24 mouse cellular contexts compared by ENCODE assay signal in the genomic region with DNA sequence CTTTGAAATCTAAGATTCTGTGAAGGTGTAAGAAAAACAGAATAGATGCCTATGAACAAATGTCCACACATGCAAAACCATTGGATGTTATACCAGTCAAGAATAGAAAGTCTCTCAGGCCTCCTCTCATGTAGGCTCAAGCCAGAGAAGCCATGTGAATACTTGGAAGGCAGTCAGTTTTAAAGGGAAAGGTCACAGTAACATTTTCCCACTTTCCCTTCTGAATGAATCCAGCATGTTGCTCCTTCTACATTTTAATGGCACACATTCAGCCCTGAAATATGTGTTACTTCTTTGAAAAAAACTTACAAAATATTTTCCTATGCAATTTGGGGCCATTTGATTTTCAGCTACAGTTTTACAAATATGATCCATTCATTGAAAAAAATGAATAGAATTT.
DNase-seq lines count a peak whose midpoint lies in the region; TF ChIP-seq lines count a peak whose summit lies in the region.
"Had no signal": no experiment of that assay in that cellular context is flagged by ENCODE, and none has a peak within 500 bp of the region (broad histone marks: within the 10 kb centered on the region; RNA-seq: fewer than 3 reads in every experiment).

No protein-coding gene starts in this region.

- DNase-seq in heart, postnatal 10 days, result peak; percentile 8 to 14
- DNase-seq in heart, adult 2 months, result no peak
- peak; percentile 6 for DNase-seq in 3T3-L1 (ENCODE audit: low read depth, low spot score)
- peak; percentile 69 for DNase-seq in NIH3T3 (ENCODE audit: low read depth)
- peak; percentile 73 for DNase-seq in fibroblast of lung, adult 2 months (ENCODE audit: low read depth)
- DNase-seq in frontal cortex, postnatal 36 days (ENCODE audit: low spot score in 2 of 2), result no peak
- DNase-seq: adrenal gland, adult 2 months; adrenal gland, postnatal 14 days; cerebellum, adult 11 months; cerebellum, adult 2 months; cerebellum, adult 9-11 months; cerebellum, postnatal 25 days; gastrocnemius, postnatal 25 days; heart, postnatal 36 days; kidney, adult 18-20 months had no signal

- no peak overlapping the region for H3K9ac ChIP-seq in heart, adult 2 months (ENCODE audit: low read depth, low read length)
- H3K9ac ChIP-seq: embryonic facial prominence, embryonic 12.5 days; embryonic facial prominence, embryonic 15.5 days; forebrain, embryonic 13.5 days; hindbrain, embryonic 14.5 days had no signal

- no peaks in the 10 kb centered on the region for H3K27me3 ChIP-seq in heart, adult 2 months (ENCODE audit: control insufficient read depth, insufficient read depth, low read length)
- H3K27me3 ChIP-seq: embryonic facial prominence, embryonic 12.5 days; embryonic facial prominence, embryonic 15.5 days; forebrain, embryonic 13.5 days; Patski had no signal

- no peaks in the 10 kb centered on the region for H3K36me3 ChIP-seq in heart, adult 2 months (ENCODE audit: control insufficient read depth, insufficient read depth, low read length)
- H3K36me3 ChIP-seq: embryonic facial prominence, embryonic 12.5 days; embryonic facial prominence, embryonic 15.5 days; forebrain, embryonic 10.5 days; heart, embryonic 10.5 days had no signal

- H3K4me1 ChIP-seq in heart, adult 2 months (ENCODE audit: control insufficient read depth, insufficient read depth, low read length), result no peaks in the 10 kb centered on the region
- H3K4me1 ChIP-seq: embryonic facial prominence, embryonic 12.5 days; embryonic facial prominence, embryonic 15.5 days; forebrain, embryonic 10.5 days; forebrain, embryonic 13.5 days; heart, embryonic 10.5 days had no signal

- no peak overlapping the region for H3K4me3 ChIP-seq in heart, adult 2 months
- H3K4me3 ChIP-seq: embryonic facial prominence, embryonic 12.5 days; embryonic facial prominence, embryonic 15.5 days; erythroblast, embryonic 14.5 days; forebrain, embryonic 10.5 days; forebrain, embryonic 13.5 days; heart, embryonic 10.5 days had no signal

- no peak for TF ChIP-seq EP300 in heart, adult 2 months (IDR thresholded peaks at IDR 0.05; ENCODE audit: insufficient read depth, low read depth, low read length)

- H3K79me2 ChIP-seq in heart, adult 2 months (replicated peaks; ENCODE audit: control insufficient read depth, insufficient read depth, low read length), result no peaks in the 10 kb centered on the region

- TF ChIP-seq CTCF in heart, adult 2 months (IDR thresholded peaks at IDR 0.05), result no peak

- TF ChIP-seq POLR2A in heart, adult 2 months (IDR thresholded peaks at IDR 0.05; ENCODE audit: insufficient read depth, low read depth, low read length), result no peak

- H3K27ac ChIP-seq in heart, adult 2 months, result no peak overlapping the region
- H3K27ac ChIP-seq: embryonic facial prominence, embryonic 12.5 days; embryonic facial prominence, embryonic 15.5 days; forebrain, embryonic 10.5 days; forebrain, embryonic 13.5 days; heart, embryonic 10.5 days; hindbrain, embryonic 14.5 days; hindbrain, postnatal 0 days had no signal

- intact Hi-C loops in heart, postnatal 10 days (cut with DNase I), result no loop called here
- intact Hi-C loops in heart, adult 2 months (cut with DNase I), result no loop called here

Comparison
In these comparisons a context has a peak if more than half of its experiments do, and no peak if none do; other contexts are left out.
1. DNase-seq: peak in heart, postnatal 10 days (2 of 2), 3T3-L1 (single experiment), NIH3T3 (single experiment) and fibroblast of lung, adult 2 months (single experiment); none in heart, adult 2 months (0 of 2) and frontal cortex, postnatal 36 days (0 of 2).